Mouse (Mus musculus) gastrocnemius, adult 2 months (tissue): ENCODE measurements around the gene Pgap2. TPM values are rescaled to one million over a fixed set of nuclear protein-coding genes. Genes with fewer than 3 reads are reported as not detected.

Source experiments
- DNase-seq: peaks from one replicate; pipeline ENCODE4 v3.0.0; 2022
- H3K27ac ChIP-seq: fragments of 200-600 bp; 2 replicates; pipeline ENCODE4 v1.8.1; 2022; ENCODE audit warnings: mild to moderate bottlenecking
- H3K4me3 ChIP-seq: fragments of 200-600 bp; 2 replicates; pipeline ENCODE4 v1.8.1; 2022; ENCODE audit warnings: mild to moderate bottlenecking, moderate library complexity
- CTCF ChIP-seq: fragments of 200-600 bp; IDR thresholded peaks from 2 replicates; pipeline ENCODE4 v1.8.1; 2022; ENCODE audit warnings: antibody characterized with exemption, mild to moderate bottlenecking, moderate library complexity
- intact Hi-C: fragments of 180-260 bp; cut with DNase I; formaldehyde crosslinking; loops from one replicate; pipeline ENCODE4 v1.15.1; 2025
- total RNA-seq, 2 experiments: library from RNA; stranded (reverse); gene quantifications; 2 replicates each; pipeline ENCODE4 v1.2.3; 2021

Pgap2 gene
- total RNA-seq, 2 experiments from 2014 or later = 27.2 to 29.4 TPM

DNA sequence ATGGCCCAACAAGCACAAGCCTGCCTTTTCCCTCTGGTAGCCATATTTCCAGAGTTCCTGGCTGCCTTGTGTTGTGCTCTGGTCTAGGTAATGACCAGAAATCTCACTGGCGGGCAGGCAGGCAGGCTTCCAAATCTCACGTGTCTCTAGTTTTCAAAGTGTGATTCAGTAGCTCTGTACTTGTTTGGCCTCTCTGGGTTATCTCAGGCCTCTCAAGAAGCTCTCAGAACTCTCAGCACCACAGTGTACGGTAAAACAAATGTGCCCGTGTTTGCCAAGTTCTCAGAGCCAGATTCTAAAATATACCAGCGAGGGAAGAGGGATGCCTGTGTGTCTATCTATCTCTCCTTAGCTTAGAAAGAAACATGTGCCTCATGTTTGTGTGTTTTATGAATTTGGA is 72.3 kb downstream of the Pgap2 start:
- 0 out of 2 replicates have a peak overlapping the region, but pooled peaks have one; percentile 12 for H3K27ac ChIP-seq
- H3K4me3 ChIP-seq = no peak overlapping the region
- no peak for DNase-seq
- intact Hi-C loops = no loop called here
- no peak for TF ChIP-seq CTCF

Other genes starting within 250 kb of the Pgap2 start
- 1 to 10 TPM; 1.9 to 2.3 TPM for gene Il18bp, start 191.5 kb upstream of the Pgap2 start, total RNA-seq
- gene Rnf121, start 144.7 kb upstream of the Pgap2 start, total RNA-seq = 10 to 100 TPM; 23.3 to 25.7 TPM
- 1 to 10 TPM; 4.4 to 6.5 TPM for gene Xndc1, start 144.7 kb upstream of the Pgap2 start, total RNA-seq
- gene Xntrpc, start 144.5 kb upstream of the Pgap2 start, total RNA-seq = 1 to 10 TPM in 1 of 2 experiments, under 1 TPM in 1; 0.50 to 1.2 TPM
- 1 to 10 TPM in 1 of 2 experiments, under 1 TPM in 1; 0.10 to 1.3 TPM for gene Trpc2, start 127.1 kb upstream of the Pgap2 start, total RNA-seq
- 100 to 1,000 TPM; 480 to 491 TPM for gene Art1, start 108.5 kb upstream of the Pgap2 start, total RNA-seq
- gene Art5, start 100.7 kb upstream of the Pgap2 start, total RNA-seq = 10 to 100 TPM; 18.3 to 30.4 TPM
- not detected for gene Chrna10, start 93.4 kb upstream of the Pgap2 start, total RNA-seq
- 10 to 100 TPM; 27.0 to 28.0 TPM for gene Nup98, start within 50 bp of the Pgap2 start, total RNA-seq
- gene Rhog, start 45.8 kb downstream of the Pgap2 start, total RNA-seq = 10 to 100 TPM; 14.7 to 17.0 TPM
- gene Stim1, start 57.6 kb downstream of the Pgap2 start, total RNA-seq = 100 to 1,000 TPM; 156 to 196 TPM
- gene Rrm1, start 231.5 kb downstream of the Pgap2 start, total RNA-seq = 10 to 100 TPM; 15.3 to 21.8 TPM